Mouse (Mus musculus) heart, embryonic 15.5 days (tissue): ENCODE results near the gene Ager. TPM values are rescaled to one million over a fixed set of nuclear protein-coding genes. Genes with fewer than 3 reads are reported as not detected.
A peak's percentile ranks its signal among the peaks of the same experiment; 100 is the strongest.

ENCODE experiments used
- ATAC-seq: fragments of 200-750 bp; cut with Nextera tagmentation; replicated peaks from 2 replicates; pipeline ENCODE4 v1.8.0; 2017; ENCODE audit warnings: low read depth, moderate TSS enrichment; ENCODE audit not compliant: insufficient number of reproducible peaks, insufficient read depth, low FRiP score
- H3K27ac ChIP-seq: fragments of 300-500 bp; sonication (generic); 2 replicates; pipeline ENCODE4 v1.5.1; 2015; ENCODE audit warnings: mild to moderate bottlenecking, inconsistent platforms
- H3K27me3 ChIP-seq: fragments of 300-500 bp; sonication (generic); 2 replicates; pipeline ENCODE4 v1.6.1; 2015; ENCODE audit warnings: inconsistent platforms
- H3K36me3 ChIP-seq: fragments of 300-500 bp; sonication (generic); 2 replicates; pipeline ENCODE4 v1.6.1; 2015; ENCODE audit warnings: mild to moderate bottlenecking, inconsistent platforms
- H3K4me1 ChIP-seq: fragments of 300-500 bp; sonication (generic); replicated peaks from 2 replicates; pipeline ENCODE4 v1.6.1; 2015; ENCODE audit warnings: inconsistent platforms
- H3K4me2 ChIP-seq: fragments of 300-500 bp; sonication (generic); 2 replicates; pipeline ENCODE4 v1.6.1; 2015; ENCODE audit warnings: inconsistent platforms, mild to moderate bottlenecking, moderate library complexity
- H3K4me3 ChIP-seq: fragments of 300-500 bp; sonication (generic); 2 replicates; pipeline ENCODE4 v1.5.1; 2015; ENCODE audit warnings: mild to moderate bottlenecking, inconsistent platforms
- H3K9ac ChIP-seq: fragments of 300-500 bp; sonication (generic); 2 replicates; pipeline ENCODE4 v1.6.1; 2015; ENCODE audit warnings: mild to moderate bottlenecking, inconsistent platforms
- H3K9me3 ChIP-seq: fragments of 300-500 bp; sonication (generic); replicated peaks from 2 replicates; pipeline ENCODE4 v1.6.1; 2016; ENCODE audit warnings: inconsistent platforms
- WGBS: fragments of 180-500 bp; shearing (Covaris S2); methylation state at CpG from one replicate; pipeline ENCODE4 v1.1.7; 2015; ENCODE audit warnings: mixed read lengths; 5-methylcytosine and 5-hydroxymethylcytosine counted together
- polyA plus RNA-seq: library from polyadenylated mRNA; unstranded; fragments of >200 nt; fragmentation: Nextera tagmentation; extraction: Ambion mirVana; gene quantifications from 2 replicates; pipeline ENCODE4 v1.2.1, GENCODE M21; 2015

Ager gene
- polyA plus RNA-seq, 1 experiment from 2014 or later = 6.4 TPM

DNA sequence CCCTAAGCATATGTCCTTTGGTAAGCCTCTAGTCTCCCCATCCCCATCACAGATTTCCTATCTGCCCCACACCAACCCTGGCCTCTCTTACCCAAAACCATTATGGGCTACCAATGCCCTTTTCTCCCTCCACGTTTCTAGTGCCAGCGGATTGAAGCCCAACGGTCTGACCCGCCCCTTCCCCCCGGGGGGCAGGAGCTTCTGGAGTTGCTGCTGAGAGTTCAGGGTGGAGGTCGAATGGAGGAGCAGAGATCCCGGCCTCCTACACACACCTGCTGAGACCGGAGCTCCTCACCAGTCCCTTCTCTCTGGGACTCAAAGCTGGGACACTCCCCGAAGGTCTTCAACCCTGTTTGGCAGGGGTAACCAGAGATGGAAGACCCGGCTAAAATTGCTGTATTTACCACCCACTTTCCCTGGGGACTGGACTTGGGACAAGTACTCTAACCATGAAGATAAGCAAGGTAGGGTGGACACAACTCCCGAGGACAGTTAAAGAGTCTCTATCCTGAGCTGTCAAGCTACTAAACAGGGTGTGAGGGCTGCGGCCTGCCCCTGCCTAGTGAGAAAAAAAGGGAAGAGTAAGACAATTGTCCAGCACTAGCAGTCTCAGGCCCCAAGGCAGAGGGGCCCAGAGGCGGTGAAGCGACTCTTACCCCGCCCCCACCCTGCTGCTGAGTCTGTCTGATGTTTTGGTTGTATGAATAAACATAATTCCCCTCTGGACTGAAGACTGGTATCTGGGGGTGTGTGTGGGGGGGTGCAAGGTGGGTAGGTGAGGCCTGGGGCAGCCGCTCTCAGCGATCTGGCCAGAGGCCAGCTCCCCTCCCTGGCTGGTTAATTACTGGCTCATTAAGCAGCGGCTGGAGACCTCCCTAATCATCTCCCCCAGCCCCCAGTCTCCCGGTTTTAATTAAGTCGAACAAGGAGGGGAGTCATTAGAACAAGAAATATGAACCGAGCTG is 6.4 kb upstream of the Ager start, which contains the start of gene Pbx2:
TSS of gene Pbx2 (plus strand) at position 238 of the 965 bp plus-strand sequence.
- Histone ChIP-seq H3K27ac (peak within 1 kb of the TSS; percentile 98), H3K9me3 (no peaks in the 10 kb centered on the region), H3K36me3 (peaks cover 18% of the 10 kb centered on the region), H3K27me3 (no peaks in the 10 kb centered on the region), H3K4me3 (peak within 1 kb of the TSS; percentile 95), H3K4me1 (peaks cover 71% of the 10 kb centered on the region), H3K4me2 (peak within 1 kb of the TSS; percentile 96), H3K9ac (peak within 1 kb of the TSS; percentile 98)
- 5% methylated on average over 21 of the region's 21 CpGs for WGBS
- 0 out of 2 replicates have a peak, but pooled peaks have one; percentile 3 for ATAC-seq

- Histone ChIP-seq H3K4me3 (peak overlapping the region; percentile 95), H3K27ac (peak overlapping the region; percentile 98), H3K4me1 (peaks cover 69% of the 10 kb centered on the region), H3K27me3 (no peaks in the 10 kb centered on the region), H3K9ac (peak overlapping the region; percentile 98), H3K9me3 (no peaks in the 10 kb centered on the region), H3K4me2 (peak overlapping the region; percentile 96), H3K36me3 (peaks cover 18% of the 10 kb centered on the region)
- peak; percentile 43 for ATAC-seq
- 0% methylated on average over 31 of the region's 35 CpGs for WGBS
These were observed 5.7 kb upstream of the Ager start for GRCm38 (mm10) chr17:34591994-34592375.

DNA sequence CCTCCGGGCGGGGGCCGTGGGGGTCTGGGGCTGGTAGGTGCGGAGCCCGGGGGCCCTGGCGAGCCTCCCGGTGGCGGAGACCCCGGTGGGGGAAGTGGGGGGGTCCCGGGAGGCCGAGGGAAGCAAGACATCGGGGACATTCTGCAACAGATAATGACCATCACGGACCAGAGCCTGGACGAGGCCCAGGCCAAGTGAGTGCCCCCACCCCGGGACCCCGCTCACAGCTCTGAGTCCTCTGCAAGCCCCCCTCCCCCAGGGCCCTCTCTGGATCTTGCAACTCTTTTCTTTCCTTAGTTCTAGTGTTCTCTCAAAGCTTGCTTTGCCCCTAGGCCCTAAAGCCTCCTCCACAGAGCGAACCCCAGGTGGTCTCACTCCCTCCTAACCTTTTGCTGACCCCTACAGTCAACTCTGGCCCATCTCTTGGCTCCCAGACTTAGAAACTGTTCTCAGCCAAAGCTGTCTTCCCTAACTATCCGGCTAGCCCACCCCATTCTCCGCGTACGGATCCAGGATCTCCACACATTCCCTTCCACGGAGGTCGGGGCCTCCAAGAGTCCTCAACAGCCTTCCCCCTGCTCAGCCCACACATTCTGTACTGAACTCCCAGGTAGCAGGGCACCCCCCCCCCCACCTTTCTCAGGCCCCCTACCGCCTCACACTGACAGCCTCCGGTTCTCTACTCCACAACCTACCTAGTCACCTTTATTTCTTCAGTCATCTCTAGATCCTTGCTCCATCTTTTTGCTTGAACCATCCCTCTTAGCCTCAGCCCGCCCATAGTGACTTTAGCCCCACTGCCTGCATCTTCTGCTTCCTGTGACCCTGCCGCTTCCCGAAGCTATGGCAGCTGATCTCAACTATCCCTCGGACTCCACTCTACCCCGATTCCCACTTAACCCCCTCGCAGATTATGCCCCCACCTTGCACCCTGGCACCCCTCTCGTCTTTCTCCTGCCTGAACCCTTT is 4.8 kb upstream of the Ager start:
- H3K4me1 ChIP-seq = peaks cover 75% of the 10 kb centered on the region
- peak overlapping the region; percentile 98 for H3K27ac ChIP-seq
- no peaks in the 10 kb centered on the region for H3K9me3 ChIP-seq
- H3K9ac ChIP-seq = peak overlapping the region; percentile 98
- peak overlapping the region; percentile 96 for H3K4me2 ChIP-seq
- peak overlapping the region; percentile 95 for H3K4me3 ChIP-seq
- no peaks in the 10 kb centered on the region for H3K27me3 ChIP-seq
- H3K36me3 ChIP-seq = peaks cover 18% of the 10 kb centered on the region
- 2% methylated on average over 28 of the region's 32 CpGs for WGBS
- peak; percentile 2; the same call in 1 of the 2 replicates for ATAC-seq

GRCm38 (mm10) chr17:34593752-34594525 is 3.7 kb upstream of the Ager start:
- Histone ChIP-seq H3K27ac (peak overlapping the region; percentile 98), H3K4me1 (peaks cover 72% of the 10 kb centered on the region)

GRCm38 (mm10) chr17:34596098-34596497 is 1.6 kb upstream of the Ager start:
- no peaks in the 10 kb centered on the region for H3K27me3 ChIP-seq
- no peak overlapping the region for H3K27ac ChIP-seq
- H3K4me2 ChIP-seq = no peak overlapping the region
- no peak overlapping the region for H3K9ac ChIP-seq
- ATAC-seq = no peak
- peaks cover 55% of the 10 kb centered on the region for H3K4me1 ChIP-seq
- 67% methylated on average over 8 of the region's 8 CpGs for WGBS
- H3K36me3 ChIP-seq = peaks cover 28% of the 10 kb centered on the region
- H3K4me3 ChIP-seq = no peak overlapping the region
- no peaks in the 10 kb centered on the region for H3K9me3 ChIP-seq

More at GRCm38 (mm10) chr17:34593752-34594525, 3.7 kb upstream of the Ager start:
- Histone ChIP-seq H3K4me3 (peak overlapping the region; percentile 95), H3K27me3 (no peaks in the 10 kb centered on the region), H3K36me3 (peaks cover 18% of the 10 kb centered on the region), H3K9me3 (no peaks in the 10 kb centered on the region), H3K4me2 (peak overlapping the region; percentile 96), H3K9ac (peak overlapping the region; percentile 98)
- no peak for ATAC-seq
- WGBS = 53% methylated on average over 34 of the region's 34 CpGs

DNA sequence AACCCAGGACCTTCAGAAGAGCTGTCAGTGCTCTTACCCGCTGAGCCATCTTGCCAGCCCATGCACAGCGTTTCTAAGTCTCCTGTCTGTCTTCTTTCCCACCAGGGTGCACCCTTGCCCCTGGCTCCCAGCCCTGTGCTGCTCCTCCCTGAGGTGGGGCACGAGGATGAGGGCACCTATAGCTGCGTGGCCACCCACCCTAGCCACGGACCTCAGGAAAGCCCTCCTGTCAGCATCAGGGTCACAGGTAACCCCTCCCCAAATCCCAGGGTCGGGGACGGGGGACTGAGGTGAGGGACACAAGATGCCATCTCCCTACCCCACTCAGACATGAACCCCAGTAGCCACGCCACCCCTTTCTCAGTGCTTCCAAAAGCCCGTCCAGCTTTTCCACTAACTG is 2.2 kb downstream of the Ager start:
- no peak overlapping the region for H3K9ac ChIP-seq
- no peaks in the 10 kb centered on the region for H3K9me3 ChIP-seq
- no peaks in the 10 kb centered on the region for H3K27me3 ChIP-seq
- no peak overlapping the region for H3K4me3 ChIP-seq
- no peak overlapping the region for H3K4me2 ChIP-seq
- no peak overlapping the region for H3K27ac ChIP-seq
- H3K4me1 ChIP-seq = peaks cover 48% of the 10 kb centered on the region
- ATAC-seq = no peak
- WGBS = 79% methylated on average over 9 of the region's 9 CpGs
- peaks cover 30% of the 10 kb centered on the region for H3K36me3 ChIP-seq

DNA sequence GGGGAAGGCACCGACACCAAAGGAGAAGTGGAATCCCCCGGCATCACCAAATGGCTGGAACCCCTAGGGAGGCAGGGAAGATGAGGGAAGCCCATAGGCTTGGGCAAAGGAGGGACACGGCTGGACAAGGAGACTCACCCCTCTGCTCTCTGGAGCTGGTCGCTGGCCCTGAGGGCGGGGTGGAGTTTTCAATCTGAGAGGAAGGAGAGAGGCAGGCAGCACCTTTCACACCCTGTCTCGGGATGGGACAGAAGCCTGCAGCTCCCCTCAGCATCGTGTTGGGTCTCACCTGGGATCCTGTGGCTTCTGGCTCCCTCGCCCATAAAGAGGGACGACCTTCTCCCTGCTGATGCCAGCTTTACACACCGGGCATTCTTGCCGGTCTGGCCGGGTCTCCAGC is 4.1 kb downstream of the Ager start:
- peak overlapping the region; percentile 81; the same call in 1 of the 2 replicates for H3K4me2 ChIP-seq
- H3K4me1 ChIP-seq = peaks cover 48% of the 10 kb centered on the region
- 85% methylated on average over 12 of the region's 12 CpGs for WGBS
- no peak for ATAC-seq
- no peak overlapping the region for H3K27ac ChIP-seq
- H3K9ac ChIP-seq = 0 out of 2 replicates have a peak overlapping the region, but pooled peaks have one; percentile 84
- no peaks in the 10 kb centered on the region for H3K9me3 ChIP-seq
- 0 out of 2 replicates have a peak overlapping the region, but pooled peaks have one; percentile 66 for H3K4me3 ChIP-seq
- H3K36me3 ChIP-seq = peaks cover 17% of the 10 kb centered on the region
- H3K27me3 ChIP-seq = no peaks in the 10 kb centered on the region

DNA sequence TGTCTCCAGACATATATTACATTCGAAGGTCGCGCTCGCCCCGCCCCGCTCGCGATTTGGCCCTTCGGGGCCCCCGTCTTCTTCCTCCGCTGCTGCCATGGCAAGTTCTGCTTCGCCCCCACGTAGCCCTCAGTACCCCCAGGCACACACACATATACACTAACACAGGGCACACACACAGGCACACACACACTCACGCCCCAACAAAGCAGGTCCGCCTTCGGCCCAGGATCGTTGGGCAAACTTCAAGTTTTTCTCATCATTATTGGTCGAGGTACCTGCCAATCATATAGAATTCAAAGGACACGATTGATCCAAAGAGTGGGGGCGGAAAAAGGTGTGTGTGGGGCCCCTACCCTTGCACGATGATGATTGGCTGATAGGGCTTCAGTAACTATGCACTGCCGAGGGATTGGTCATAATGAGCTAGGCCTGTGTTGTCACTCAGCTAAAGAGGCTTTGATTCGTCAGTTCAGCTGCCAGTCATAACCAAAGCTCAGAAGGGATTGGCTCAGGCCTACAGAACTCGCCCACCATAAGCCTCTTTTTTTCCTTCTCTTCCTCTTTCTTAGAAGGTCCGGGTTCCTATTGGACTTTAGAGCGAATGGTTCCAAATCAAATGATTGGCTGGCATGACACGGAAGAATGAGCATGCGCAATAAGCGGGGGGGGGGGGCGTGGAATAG is 5.9 kb downstream of the Ager start, which contains the start of gene Rnf5:
TSS of gene Rnf5 (minus strand) at position 316 of the 686 bp plus-strand sequence.
- H3K27me3 ChIP-seq = no peaks in the 10 kb centered on the region
- WGBS = under 1% methylated on average over 30 of the region's 30 CpGs
- no peaks in the 10 kb centered on the region for H3K9me3 ChIP-seq
- peak within 1 kb of the TSS; percentile 94 for H3K9ac ChIP-seq
- H3K4me1 ChIP-seq = peaks cover 50% of the 10 kb centered on the region
- peaks cover 17% of the 10 kb centered on the region for H3K36me3 ChIP-seq
- peak within 1 kb of the TSS; percentile 87 for H3K27ac ChIP-seq
- peak; percentile 89 for ATAC-seq
- H3K4me2 ChIP-seq = peak within 1 kb of the TSS; percentile 84
- peak within 1 kb of the TSS; percentile 96 for H3K4me3 ChIP-seq

GRCm38 (mm10) chr17:34604061-34604508 is 6.4 kb downstream of the Ager start, which contains the start of gene Agpat1:
Agpat1 (plus strand) TSS chr17:34604262.
- no peaks in the 10 kb centered on the region for H3K9me3 ChIP-seq
- H3K27me3 ChIP-seq = no peaks in the 10 kb centered on the region
- ATAC-seq = peak; percentile 88
- peak within 1 kb of the TSS; percentile 96 for H3K4me3 ChIP-seq
- H3K4me2 ChIP-seq = peak within 1 kb of the TSS; percentile 84
- under 1% methylated on average over 35 of the region's 35 CpGs for WGBS
- H3K9ac ChIP-seq = peak within 1 kb of the TSS; percentile 94
- H3K36me3 ChIP-seq = peaks cover 17% of the 10 kb centered on the region
- peaks cover 53% of the 10 kb centered on the region for H3K4me1 ChIP-seq
- H3K27ac ChIP-seq = peak within 1 kb of the TSS; percentile 87
